Mouse (Mus musculus) thymus, adult 2 months (tissue): ENCODE results near the gene Alpi. TPM values are rescaled to one million over a fixed set of nuclear protein-coding genes. Genes with fewer than 3 reads are reported as not detected.

Source experiments
- DNase-seq: peaks from one replicate; pipeline ENCODE4 v3.0.0; 2021
- H3K27ac ChIP-seq: fragments of 200-500 bp; 2 replicates; pipeline ENCODE4 v1.5.1; 2012; ENCODE audit warnings: low read length, control low read depth; ENCODE audit not compliant: control insufficient read depth, insufficient read depth
- H3K27me3 ChIP-seq: fragments of 200-500 bp; 2 replicates; pipeline ENCODE4 v1.6.1; 2012; ENCODE audit warnings: mild to moderate bottlenecking, low read length, moderate library complexity, mixed read lengths; ENCODE audit not compliant: control insufficient read depth, insufficient read depth
- H3K36me3 ChIP-seq: fragments of 200-500 bp; 2 replicates; pipeline ENCODE4 v1.6.1; 2012; ENCODE audit warnings: mild to moderate bottlenecking, low read length, moderate library complexity; ENCODE audit not compliant: control insufficient read depth, insufficient read depth
- H3K4me1 ChIP-seq: fragments of 200-500 bp; replicated peaks from 2 replicates; pipeline ENCODE4 v1.6.1; 2012; ENCODE audit warnings: low read length; ENCODE audit not compliant: control insufficient read depth, insufficient read depth
- H3K4me3 ChIP-seq: fragments of 200-500 bp; 2 replicates; pipeline ENCODE4 v1.5.1; 2012; ENCODE audit warnings: mild to moderate bottlenecking, low read length, control low read depth, moderate library complexity; ENCODE audit not compliant: control insufficient read depth, insufficient read depth
- CTCF ChIP-seq: fragments of 200-500 bp; IDR thresholded peaks from 2 replicates; pipeline ENCODE4 v1.5.1; 2012; ENCODE audit warnings: mild to moderate bottlenecking, control low read depth, low read length, moderate library complexity, borderline replicate concordance; ENCODE audit not compliant: control insufficient read depth, poor library complexity, insufficient read depth; ENCODE audit errors: extremely low read depth
- POLR2A ChIP-seq: fragments of 200-500 bp; IDR thresholded peaks from 2 replicates; pipeline ENCODE4 v1.6.1; 2012; ENCODE audit warnings: mild to moderate bottlenecking, low read length, control low read depth, moderate library complexity; ENCODE audit not compliant: control insufficient read depth, poor library complexity, insufficient read depth; ENCODE audit errors: extremely low read depth
- WGBS: fragments of 180-500 bp; shearing (Covaris S2); methylation state at CpG from one replicate; pipeline ENCODE4 v1.1.7; 2018; 5-methylcytosine and 5-hydroxymethylcytosine counted together
- polyA plus RNA-seq: library from polyadenylated mRNA; depleted of rRNA; stranded (reverse); fragments of >200 nt; gene quantifications from 2 replicates; pipeline ENCODE4 v1.2.3, GENCODE M21; 2012

The Alpi gene
- polyA plus RNA-seq, 1 experiment: 0.63 TPM

DNA sequence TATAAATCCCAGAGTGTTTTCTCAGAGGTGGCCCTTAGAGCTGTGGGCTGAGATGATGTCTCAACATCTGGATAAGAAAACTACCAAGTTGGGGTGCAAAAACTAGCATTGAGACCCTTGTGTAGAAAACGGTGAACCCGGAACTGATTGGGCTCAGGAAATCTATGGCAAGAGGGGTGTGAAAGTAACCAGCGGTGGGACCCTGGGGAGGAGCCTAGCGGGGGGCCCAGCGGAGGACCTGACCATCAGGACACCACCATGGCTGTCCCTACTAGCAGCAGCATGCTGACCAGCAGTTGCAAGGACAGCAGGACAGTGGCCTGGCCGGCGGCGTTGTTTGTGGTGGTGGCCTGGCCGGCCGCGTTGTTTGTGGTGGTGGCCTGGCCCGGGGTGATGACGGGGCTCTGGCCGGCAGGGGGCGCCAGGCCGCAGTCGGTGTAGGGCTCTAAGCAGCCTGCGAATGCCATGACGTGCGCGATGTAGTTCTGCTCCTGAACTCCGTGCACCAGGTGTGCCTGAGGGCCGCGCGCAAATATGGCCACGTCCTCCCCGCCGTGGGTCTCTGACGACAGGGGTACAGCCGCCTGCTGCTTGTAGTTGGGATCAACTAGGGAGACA is 2.9 kb downstream of the Alpi start:
- 21% methylated on average over 30 of the region's 30 CpGs for WGBS
- Histone ChIP-seq H3K36me3 (no peaks in the 10 kb centered on the region), H3K4me3 (no peak overlapping the region), H3K27me3 (no peaks in the 10 kb centered on the region), H3K4me1 (peaks cover 2% of the 10 kb centered on the region; the same call in 1 of the 2 replicates), H3K27ac (no peak overlapping the region)
- TF ChIP-seq CTCF: peak; percentile 87
- TF ChIP-seq POLR2A: no peak
- DNase-seq: peak; percentile 45

DNA sequence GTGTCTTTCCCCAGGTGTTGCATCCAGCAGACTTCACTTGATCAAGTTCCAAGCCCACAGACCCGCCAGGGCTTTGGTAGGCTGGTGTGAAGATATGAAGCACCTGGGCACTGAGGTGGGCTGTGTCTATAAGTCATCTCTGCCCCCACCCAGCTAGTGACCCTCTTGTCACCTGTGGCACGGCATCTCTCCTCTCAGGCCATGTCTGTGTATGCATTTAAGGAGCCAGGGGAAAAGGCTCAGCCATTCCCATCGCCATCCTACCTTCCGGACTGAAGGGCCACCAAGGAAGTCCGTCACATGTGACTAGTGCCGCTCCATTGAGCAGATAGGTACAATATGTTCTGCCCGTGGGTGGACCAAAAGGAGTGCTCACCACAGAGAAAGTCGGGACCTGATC is 5.8 kb downstream of the Alpi start:
- 82% methylated on average over 8 of the region's 8 CpGs for WGBS
- no peaks in the 10 kb centered on the region for H3K27me3 ChIP-seq
- DNase-seq: no peak

DNA sequence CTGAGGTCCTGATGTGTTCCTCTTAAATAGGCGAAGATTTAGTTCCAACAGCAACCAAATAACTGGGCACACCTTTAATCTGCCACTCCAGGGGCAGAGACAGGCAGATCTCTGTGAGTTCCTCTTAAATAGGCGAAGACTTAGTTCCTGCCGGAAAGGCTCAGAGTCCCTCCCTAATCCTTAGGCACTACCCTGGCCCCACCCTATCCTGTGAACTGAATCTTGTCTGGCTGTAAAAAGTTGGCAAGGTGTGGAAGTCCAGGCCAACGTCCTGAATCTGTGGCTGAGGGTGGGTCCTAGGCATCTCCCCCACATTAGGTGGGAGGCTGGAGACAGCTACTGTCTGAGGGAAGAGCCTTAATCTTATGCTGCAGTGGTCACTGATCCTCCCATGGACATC is 11.6 kb downstream of the Alpi start, which contains the start of gene Alppl2:
Alppl2 (minus strand) TSS at position 101 of the 400 bp plus-strand sequence.
- H3K4me3 ChIP-seq: no peak within 1 kb of the TSS
- WGBS: 81% methylated on average over 4 of the region's 4 CpGs
- H3K27me3 ChIP-seq: no peaks in the 10 kb centered on the region
- H3K4me1 ChIP-seq: no peaks in the 10 kb centered on the region
- DNase-seq: no peak
- H3K36me3 ChIP-seq: no peaks in the 10 kb centered on the region
- TF ChIP-seq POLR2A: no peak
- no peak within 1 kb of the TSS for H3K27ac ChIP-seq

More for the DNA sequence above, 5.8 kb downstream of the Alpi start:
- H3K36me3 ChIP-seq: no peaks in the 10 kb centered on the region
- H3K27ac ChIP-seq: no peak overlapping the region
- H3K4me1 ChIP-seq: peaks cover 2% of the 10 kb centered on the region; the same call in 1 of the 2 replicates
- no peak overlapping the region for H3K4me3 ChIP-seq
- TF ChIP-seq POLR2A: no peak

DNA sequence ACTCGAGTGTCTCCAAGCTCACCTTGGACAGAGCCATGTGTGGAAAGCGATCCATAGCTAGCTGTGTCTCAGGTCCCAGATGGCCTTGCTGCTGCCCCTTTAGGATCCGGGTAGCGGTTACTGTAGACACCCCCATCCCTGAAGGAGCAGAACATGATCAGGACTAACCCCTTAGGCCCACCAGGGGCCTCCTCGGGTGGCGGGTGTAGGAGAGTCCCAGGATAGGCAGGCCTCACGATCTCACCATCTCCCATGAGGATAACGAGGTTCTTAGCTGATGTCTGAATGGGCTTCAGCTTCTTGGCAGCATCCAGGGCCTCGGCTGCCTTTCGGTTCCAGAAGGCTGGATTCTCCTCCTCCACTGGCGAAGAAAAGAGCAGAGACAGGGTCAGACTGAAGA is 12.2 kb downstream of the Alpi start:
- H3K27me3 ChIP-seq: no peaks in the 10 kb centered on the region
- TF ChIP-seq CTCF (no peak), POLR2A (no peak)
- no peaks in the 10 kb centered on the region for H3K4me1 ChIP-seq
- H3K4me3 ChIP-seq: no peak overlapping the region
- no peaks in the 10 kb centered on the region for H3K36me3 ChIP-seq
- WGBS: 95% methylated on average over 11 of the region's 11 CpGs
- no peak for DNase-seq
- no peak overlapping the region for H3K27ac ChIP-seq

DNA sequence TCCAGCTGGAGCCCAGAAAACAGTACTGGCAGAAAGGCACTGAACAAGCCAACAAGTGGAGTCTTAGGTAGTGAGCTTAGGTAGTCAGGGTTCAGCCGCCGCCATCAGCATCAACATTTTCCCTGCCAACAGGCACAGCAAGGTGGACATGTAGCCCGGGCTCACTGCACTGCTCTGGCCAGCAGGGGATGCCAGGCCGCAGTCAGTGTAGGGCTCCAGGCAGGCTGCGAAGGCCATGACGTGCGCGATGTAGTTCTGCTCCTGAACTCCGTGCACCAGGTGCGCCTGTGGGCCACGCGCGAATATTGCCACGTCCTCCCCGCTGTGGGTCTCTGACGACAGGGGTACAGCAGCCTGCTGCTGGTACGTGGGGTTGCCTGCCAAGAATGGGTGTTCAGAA is 14.4 kb downstream of the Alpi start:
- DNase-seq: no peak
- H3K36me3 ChIP-seq: no peaks in the 10 kb centered on the region
- no peak for TF ChIP-seq POLR2A
- no peak for TF ChIP-seq CTCF
- H3K4me3 ChIP-seq: no peak overlapping the region
- no peak overlapping the region for H3K27ac ChIP-seq
- H3K4me1 ChIP-seq: no peaks in the 10 kb centered on the region
- 84% methylated on average over 17 of the region's 17 CpGs for WGBS
- no peaks in the 10 kb centered on the region for H3K27me3 ChIP-seq

DNA sequence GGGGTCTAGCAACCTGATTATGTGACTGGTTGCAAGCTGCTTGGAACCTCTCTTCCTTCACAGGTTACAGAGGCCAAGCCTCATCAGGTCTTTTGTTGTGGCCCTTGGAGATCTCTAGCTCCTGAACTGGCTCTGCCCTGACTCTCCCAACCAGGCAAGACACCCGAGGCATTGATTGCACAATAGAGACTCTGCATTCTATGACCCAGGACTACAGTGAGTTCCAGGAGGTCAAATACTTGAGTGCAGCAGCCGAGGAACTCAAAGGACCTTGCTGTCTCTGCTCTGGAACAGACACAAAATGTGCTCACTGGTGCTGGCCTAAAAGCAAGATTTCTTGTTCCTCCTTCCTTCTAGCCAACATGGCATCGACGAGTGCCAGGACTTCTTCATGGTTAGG is 15.2 kb downstream of the Alpi start:
- no peak for TF ChIP-seq POLR2A
- no peak for TF ChIP-seq CTCF
- Histone ChIP-seq H3K4me3 (no peak overlapping the region), H3K27ac (no peak overlapping the region), H3K27me3 (no peaks in the 10 kb centered on the region), H3K4me1 (no peaks in the 10 kb centered on the region), H3K36me3 (no peaks in the 10 kb centered on the region)
- WGBS: 83% methylated on average over 4 of the region's 4 CpGs
- no peak for DNase-seq

DNA sequence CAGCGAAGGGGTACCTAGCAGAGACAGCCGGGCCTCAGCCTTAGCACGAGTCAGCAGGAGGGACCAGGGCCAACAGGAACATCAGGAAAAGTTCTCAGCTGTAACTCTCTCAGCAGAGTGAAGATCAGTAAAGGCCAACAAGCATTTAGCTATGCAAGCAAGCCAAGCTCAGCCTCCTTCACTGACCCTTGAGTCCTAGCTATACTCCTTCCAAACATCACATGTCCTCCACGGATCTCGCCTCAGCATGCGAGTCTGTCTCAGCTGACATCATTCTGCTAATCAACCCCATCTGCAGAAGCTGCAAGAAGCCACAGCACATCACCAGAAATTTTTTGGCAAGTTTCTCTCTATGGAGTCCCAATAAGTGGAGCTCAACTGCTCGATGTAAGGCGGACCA is 27.6 kb downstream of the Alpi start:
- no peak overlapping the region for H3K4me3 ChIP-seq

More for the DNA sequence above, 27.6 kb downstream of the Alpi start:
- DNase-seq: no peak
- Histone ChIP-seq H3K4me1 (no peaks in the 10 kb centered on the region), H3K27me3 (no peaks in the 10 kb centered on the region), H3K36me3 (no peaks in the 10 kb centered on the region), H3K27ac (no peak overlapping the region)
- 91% methylated on average over 8 of the region's 8 CpGs for WGBS
- TF ChIP-seq CTCF (no peak), POLR2A (no peak)
